In genomic region chr7:99390559-99390958, GRCm38 (mm10) we compare ENCODE assay signal across 16 mouse cellular contexts. TPM values are rescaled to one million over a fixed set of nuclear protein-coding genes. Genes with fewer than 3 reads are reported as not detected.
DNase-seq lines count a peak whose midpoint lies in the region; ATAC-seq and TF ChIP-seq lines count a peak whose summit lies in the region.
"Had no signal": no experiment of that assay in that cellular context is flagged by ENCODE, and none has a peak within 500 bp of the region (broad histone marks: within the 10 kb centered on the region; RNA-seq: fewer than 3 reads in every experiment).

No protein-coding gene starts in this region.

- H3K36me3 ChIP-seq in forebrain, embryonic 12.5 days (replicated peaks) = peaks cover 29% of the 10 kb centered on the region
- peaks cover 22% of the 10 kb centered on the region; the same call in 1 of the 2 replicates for H3K36me3 ChIP-seq in forebrain, embryonic 15.5 days
- 0 out of 2 replicates have a peak, but pooled peaks cover 7% of the 10 kb centered on the region for H3K36me3 ChIP-seq in intestine, embryonic 15.5 days
- H3K36me3 ChIP-seq in intestine, postnatal 0 days (ENCODE audit: control insufficient read depth, insufficient read depth) = peaks cover 16% of the 10 kb centered on the region

- ATAC-seq in forebrain, embryonic 12.5 days (ENCODE audit: low FRiP score) = no peak
- ATAC-seq in forebrain, embryonic 15.5 days (replicated peaks) = no peak
- no peak for ATAC-seq in intestine, embryonic 15.5 days
- ATAC-seq in intestine, postnatal 0 days = no peak
- ATAC-seq in frontal cortex, adult (ENCODE audit: low TSS enrichment) = no peak

- H3K4me3 ChIP-seq in forebrain, embryonic 12.5 days (replicated peaks) = no peak overlapping the region
- H3K4me3 ChIP-seq in forebrain, embryonic 15.5 days = no peak overlapping the region
- H3K4me3 ChIP-seq in intestine, embryonic 15.5 days (replicated peaks) = no peak overlapping the region
- H3K4me3 ChIP-seq in intestine, postnatal 0 days (ENCODE audit: low read depth, low read length) = no peak overlapping the region

- no peaks in the 10 kb centered on the region for H3K27me3 ChIP-seq in forebrain, embryonic 12.5 days
- H3K27me3 ChIP-seq in forebrain, embryonic 15.5 days = no peaks in the 10 kb centered on the region
- H3K27me3 ChIP-seq in intestine, embryonic 15.5 days (replicated peaks) = no peaks in the 10 kb centered on the region
- no peaks in the 10 kb centered on the region for H3K27me3 ChIP-seq in intestine, postnatal 0 days (replicated peaks; ENCODE audit: control insufficient read depth, insufficient read depth, low read length)

- peak overlapping the region; percentile 36; the same call in 1 of the 2 replicates for H3K9ac ChIP-seq in forebrain, embryonic 12.5 days
- no peak overlapping the region for H3K9ac ChIP-seq in forebrain, embryonic 15.5 days (replicated peaks)
- H3K9ac ChIP-seq in intestine, embryonic 15.5 days = no peak overlapping the region
- no peak overlapping the region for H3K9ac ChIP-seq in intestine, postnatal 0 days (ENCODE audit: low read depth, low read length)
- H3K9ac ChIP-seq: hindbrain, embryonic 14.5 days had no signal

- H3K9me3 ChIP-seq in forebrain, embryonic 12.5 days = no peaks in the 10 kb centered on the region
- no peaks in the 10 kb centered on the region for H3K9me3 ChIP-seq in forebrain, embryonic 15.5 days
- H3K9me3 ChIP-seq in intestine, embryonic 15.5 days = no peaks in the 10 kb centered on the region
- H3K9me3 ChIP-seq in intestine, postnatal 0 days (ENCODE audit: control insufficient read depth) = no peaks in the 10 kb centered on the region

- H3K4me1 ChIP-seq in forebrain, embryonic 12.5 days = peaks cover 46% of the 10 kb centered on the region
- peaks cover 17% of the 10 kb centered on the region for H3K4me1 ChIP-seq in forebrain, embryonic 15.5 days
- H3K4me1 ChIP-seq in intestine, embryonic 15.5 days (replicated peaks) = peaks cover 42% of the 10 kb centered on the region
- H3K4me1 ChIP-seq in intestine, postnatal 0 days (replicated peaks; ENCODE audit: control insufficient read depth, insufficient read depth, low read length) = peaks cover 9% of the 10 kb centered on the region; the same call in 1 of the 2 replicates

- no peak for TF ChIP-seq CTCF in intestine, postnatal 0 days (IDR thresholded peaks at IDR 0.05; ENCODE audit: low read depth)

- 25% methylated on average over 4 of the region's 4 CpGs for WGBS in forebrain, embryonic 12.5 days
- 24% methylated on average over 4 of the region's 4 CpGs for WGBS in forebrain, embryonic 15.5 days
- WGBS in intestine, embryonic 15.5 days = 46% methylated on average over 4 of the region's 4 CpGs
- 67% methylated on average over 4 of the region's 4 CpGs for WGBS in intestine, postnatal 0 days

- H3K27ac ChIP-seq in forebrain, embryonic 12.5 days = peak overlapping the region; percentile 46; the same call in 1 of the 2 replicates
- H3K27ac ChIP-seq in forebrain, embryonic 15.5 days (replicated peaks) = no peak overlapping the region
- 0 out of 2 replicates have a peak overlapping the region, but pooled peaks have one; percentile 3 for H3K27ac ChIP-seq in intestine, embryonic 15.5 days
- no peak overlapping the region for H3K27ac ChIP-seq in intestine, postnatal 0 days (ENCODE audit: low read depth, low read length)
- H3K27ac ChIP-seq: hindbrain, embryonic 14.5 days; stomach, postnatal 0 days had no signal

- DNase-seq in right cerebral cortex, postnatal 14 days = peak; percentile 34
- no peak for DNase-seq in right cerebral cortex, postnatal 25 days
- DNase-seq in left cerebral cortex, postnatal 36 days (ENCODE audit: low spot score in 2 of 2) = no peak
- DNase-seq: adrenal gland, adult 2 months; cerebellum, postnatal 10 days; kidney, adult 9 months; lung, adult 18-20 months; spleen, adult 18-20 months; thymus, postnatal 4 days had no signal

- intact Hi-C loops in left cerebral cortex, postnatal 36 days (cut with DNase I) = no loop called here

- H3K4me2 ChIP-seq in forebrain, embryonic 12.5 days = no peak overlapping the region
- H3K4me2 ChIP-seq in forebrain, embryonic 15.5 days (replicated peaks) = no peak overlapping the region
- no peak overlapping the region for H3K4me2 ChIP-seq in intestine, embryonic 15.5 days (replicated peaks)
- no peak overlapping the region for H3K4me2 ChIP-seq in intestine, postnatal 0 days (replicated peaks; ENCODE audit: low read depth)
- H3K4me2 ChIP-seq: hindbrain, embryonic 14.5 days had no signal

RNA-seq across cellular contexts. Expression of gene Gdpd5, which starts 9.3 kb away (rescaled TPM):
- 29.9 and 34.4 TPM in 2 replicates for polyA plus RNA-seq in forebrain, embryonic 12.5 days (2016; fragmentation: Nextera tagmentation; extraction: Ambion mirVana)
- polyA plus RNA-seq in forebrain, embryonic 15.5 days (2015; fragmentation: Nextera tagmentation; extraction: Ambion mirVana) = 40.0 and 41.8 TPM in 2 replicates
- polyA plus RNA-seq in intestine, embryonic 15.5 days (2015; fragmentation: Nextera tagmentation; extraction: Ambion mirVana) = 15.4 and 15.9 TPM in 2 replicates
- 15.7 and 16.9 TPM in 2 replicates for polyA plus RNA-seq in intestine, postnatal 0 days (2015; fragmentation: Nextera tagmentation; extraction: Ambion mirVana)
- 10 to 100 TPM; 32.2 to 44.9 TPM for total RNA-seq in left cerebral cortex, postnatal 36 days (2021)

RNA-seq across cellular contexts. Expression of gene Serpinh1, which starts 37.5 kb away (rescaled TPM):
- 425 and 501 TPM in 2 replicates for polyA plus RNA-seq in forebrain, embryonic 12.5 days (2016; fragmentation: Nextera tagmentation; extraction: Ambion mirVana)
- 210 and 215 TPM in 2 replicates for polyA plus RNA-seq in forebrain, embryonic 15.5 days (2015; fragmentation: Nextera tagmentation; extraction: Ambion mirVana)
- 1,021 and 1,056 TPM in 2 replicates for polyA plus RNA-seq in intestine, embryonic 15.5 days (2015; fragmentation: Nextera tagmentation; extraction: Ambion mirVana)
- polyA plus RNA-seq in intestine, postnatal 0 days (2015; fragmentation: Nextera tagmentation; extraction: Ambion mirVana) = 199 and 204 TPM in 2 replicates
- total RNA-seq in left cerebral cortex, postnatal 36 days (2021) = 10 to 100 TPM; 22.6 to 25.6 TPM

Comparison
In these comparisons a context has a peak if more than half of its experiments do, and no peak if none do; other contexts are left out.
1. H3K27ac ChIP-seq: peak in forebrain, embryonic 12.5 days (single experiment) and intestine, embryonic 15.5 days (single experiment); none in forebrain, embryonic 15.5 days (single experiment) and intestine, postnatal 0 days (single experiment).